Mouse (Mus musculus) lung, embryonic 16.5 days (tissue): ENCODE measurements at regions not wholly inside any gene's neighbourhood (a gene's known extent, or its start where the extent isn't known, plus 50 kb on each side); places are given as distances from the start of the nearest gene placed in this dataset.
A peak's percentile ranks its signal among the peaks of the same experiment; 100 is the strongest.

Experiments used
- ATAC-seq: fragments of 200-750 bp; cut with Nextera tagmentation; 2 replicates; pipeline ENCODE4 v1.8.0; 2017; ENCODE audit warnings: low read depth, mild to moderate bottlenecking, moderate library complexity
- H3K27ac ChIP-seq: fragments of 300-500 bp; sonication (generic); 2 replicates; pipeline ENCODE4 v1.5.1; 2014; ENCODE audit warnings: mild to moderate bottlenecking, control low read depth, low read length
- H3K27me3 ChIP-seq: fragments of 300-500 bp; sonication (generic); 2 replicates; pipeline ENCODE4 v1.6.1; 2014; ENCODE audit warnings: low read depth, low read length, mixed read lengths; ENCODE audit not compliant: control insufficient read depth, insufficient read depth
- H3K36me3 ChIP-seq: fragments of 300-500 bp; sonication (generic); 2 replicates; pipeline ENCODE4 v1.6.1; 2014; ENCODE audit warnings: low read length; ENCODE audit not compliant: control insufficient read depth, insufficient read depth
- H3K4me1 ChIP-seq: fragments of 300-500 bp; sonication (generic); replicated peaks from 2 replicates; pipeline ENCODE4 v1.6.1; 2014; ENCODE audit warnings: low read length, mixed read lengths; ENCODE audit not compliant: control insufficient read depth, insufficient read depth
- H3K4me2 ChIP-seq: fragments of 300-500 bp; sonication (generic); 2 replicates; pipeline ENCODE4 v1.6.1; 2014; ENCODE audit warnings: low read depth, low read length, control low read depth
- H3K4me3 ChIP-seq: fragments of 300-500 bp; sonication (generic); 2 replicates; pipeline ENCODE4 v1.5.1; 2014; ENCODE audit warnings: mild to moderate bottlenecking, low read length, control low read depth
- H3K9ac ChIP-seq: fragments of 300-500 bp; sonication (generic); 2 replicates; pipeline ENCODE4 v1.6.1; 2014; ENCODE audit warnings: low read length, control low read depth
- H3K9me3 ChIP-seq: fragments of 300-500 bp; sonication (generic); 2 replicates; pipeline ENCODE4 v1.6.1; 2016; ENCODE audit warnings: low read length; ENCODE audit not compliant: control insufficient read depth
- whole genome bisulfite sequencing: fragments of 180-500 bp; shearing (Covaris S2); extraction: QIAGEN DNeasy Blood & Tissue Kit; methylation state at CpG from one replicate; pipeline ENCODE4 v1.1.7; 2014; 5-methylcytosine and 5-hydroxymethylcytosine counted together

DNA sequence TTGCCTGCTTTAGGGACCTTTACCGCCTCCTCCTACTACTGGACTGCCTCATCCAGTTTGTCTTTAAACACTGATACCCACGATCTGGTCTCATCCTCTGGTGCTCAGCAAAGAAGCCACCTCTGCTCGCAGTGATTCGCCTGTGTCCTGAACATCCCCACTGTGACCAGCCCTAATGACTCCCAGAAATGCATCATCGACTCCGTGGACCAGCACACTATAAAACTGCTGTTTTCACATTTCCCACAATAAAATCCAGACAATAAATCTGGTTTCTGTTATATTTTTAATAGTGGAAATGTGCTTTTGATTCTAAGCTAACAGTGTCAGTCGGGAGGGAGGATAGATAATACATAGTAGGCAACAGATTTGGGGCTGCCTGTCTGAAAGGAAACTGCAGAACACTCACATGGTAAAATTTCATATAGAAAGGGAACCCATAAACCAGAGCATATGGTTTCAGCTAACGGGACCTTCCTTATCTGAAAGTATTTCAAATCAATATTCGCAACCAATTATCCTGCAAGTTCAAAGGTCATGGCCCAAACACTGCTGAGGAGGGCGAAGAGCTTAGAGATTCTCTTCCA, 233.7 kb upstream of the Cxadr start:
- 76% methylated on average over 10 of the region's 10 CpGs for WGBS
- no peaks in the 10 kb centered on the region for H3K36me3 ChIP-seq
- no peak for ATAC-seq
- no peaks in the 10 kb centered on the region for H3K27me3 ChIP-seq
- no peak overlapping the region for H3K9ac ChIP-seq
- H3K4me1 ChIP-seq: no peaks in the 10 kb centered on the region
- no peak overlapping the region for H3K4me3 ChIP-seq
- no peak overlapping the region for H3K27ac ChIP-seq
- no peak overlapping the region for H3K4me2 ChIP-seq
- no peaks in the 10 kb centered on the region for H3K9me3 ChIP-seq

DNA sequence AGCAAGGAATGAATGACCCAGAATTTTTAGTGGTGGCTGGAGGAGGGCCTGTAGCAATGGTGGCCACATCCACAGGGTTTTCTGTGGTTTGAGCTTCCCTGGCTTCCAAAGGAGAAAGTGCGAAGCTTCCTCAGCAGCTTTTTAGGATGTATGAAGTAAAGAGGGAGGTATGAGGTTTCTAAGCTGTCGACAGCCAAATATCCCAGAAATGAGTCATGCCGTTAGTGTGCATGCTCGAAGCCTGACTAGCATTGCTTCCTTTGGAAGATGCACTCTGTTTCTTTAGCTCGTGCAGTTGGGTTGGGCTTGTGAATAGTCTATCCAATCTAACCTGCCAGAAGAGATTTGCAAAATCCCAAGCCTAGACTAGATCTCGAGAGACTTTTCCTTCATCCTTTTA, 240.8 kb upstream of the Cxadr start:
- Histone ChIP-seq H3K27ac (no peak overlapping the region), H3K27me3 (no peaks in the 10 kb centered on the region), H3K4me2 (no peak overlapping the region), H3K9ac (no peak overlapping the region), H3K9me3 (no peaks in the 10 kb centered on the region), H3K36me3 (no peaks in the 10 kb centered on the region), H3K4me1 (no peaks in the 10 kb centered on the region), H3K4me3 (no peak overlapping the region)
- no peak for ATAC-seq
- WGBS: 86% methylated on average over 6 of the region's 6 CpGs

DNA sequence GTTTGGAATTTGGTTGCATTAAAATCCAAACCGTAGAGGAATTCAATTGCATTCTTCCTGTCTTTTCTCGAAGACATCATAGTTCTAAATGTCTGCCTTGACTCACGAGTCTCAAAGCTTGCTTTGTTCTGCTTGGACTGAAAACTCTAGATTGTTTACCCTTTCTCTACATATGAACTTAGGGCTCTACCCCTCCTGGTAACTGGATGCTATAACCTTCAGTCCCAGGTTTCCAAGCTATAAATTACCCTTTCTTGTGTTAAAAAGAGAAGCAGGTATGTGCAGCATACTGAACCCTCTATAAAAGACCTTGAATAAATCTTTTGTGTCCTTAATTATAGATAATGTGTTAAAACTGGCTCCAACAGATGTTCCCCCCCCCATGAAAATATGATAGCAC, 243.7 kb upstream of the Cxadr start:
- no peak overlapping the region for H3K9ac ChIP-seq
- no peak overlapping the region for H3K4me3 ChIP-seq
- no peak overlapping the region for H3K27ac ChIP-seq
- 63% methylated on average over 3 of the region's 3 CpGs for WGBS
- H3K4me2 ChIP-seq: no peak overlapping the region
- H3K4me1 ChIP-seq: no peaks in the 10 kb centered on the region
- H3K27me3 ChIP-seq: no peaks in the 10 kb centered on the region
- no peaks in the 10 kb centered on the region for H3K36me3 ChIP-seq
- H3K9me3 ChIP-seq: no peaks in the 10 kb centered on the region
- no peak for ATAC-seq

DNA sequence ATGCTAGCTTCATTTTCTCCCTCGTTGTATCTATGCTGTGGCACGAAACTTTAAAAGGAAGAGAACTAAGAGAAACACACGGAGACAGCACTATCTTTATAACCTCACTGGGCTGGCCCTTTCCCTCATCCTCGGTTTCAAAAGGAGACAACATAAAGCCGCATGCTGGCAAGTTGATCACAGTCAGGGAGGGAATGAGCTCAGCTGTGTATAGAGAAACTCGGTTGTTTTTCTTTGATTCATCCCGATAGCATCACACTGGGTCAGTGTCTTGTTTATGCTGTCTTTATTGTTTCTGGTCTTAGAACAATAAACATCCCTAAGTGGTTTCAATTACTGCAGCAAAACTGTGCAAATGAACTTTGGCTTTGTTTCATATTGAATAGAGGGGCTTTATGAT, 249.2 kb upstream of the Cxadr start:
- Histone ChIP-seq H3K4me1 (0 out of 2 replicates have a peak, but pooled peaks cover 4% of the 10 kb centered on the region), H3K27me3 (no peaks in the 10 kb centered on the region), H3K9me3 (no peaks in the 10 kb centered on the region), H3K4me3 (no peak overlapping the region), H3K9ac (no peak overlapping the region), H3K27ac (no peak overlapping the region), H3K36me3 (no peaks in the 10 kb centered on the region), H3K4me2 (0 out of 2 replicates have a peak overlapping the region, but pooled peaks have one; percentile 1)
- ATAC-seq: no peak
- WGBS: 27% methylated on average over 7 of the region's 7 CpGs

DNA sequence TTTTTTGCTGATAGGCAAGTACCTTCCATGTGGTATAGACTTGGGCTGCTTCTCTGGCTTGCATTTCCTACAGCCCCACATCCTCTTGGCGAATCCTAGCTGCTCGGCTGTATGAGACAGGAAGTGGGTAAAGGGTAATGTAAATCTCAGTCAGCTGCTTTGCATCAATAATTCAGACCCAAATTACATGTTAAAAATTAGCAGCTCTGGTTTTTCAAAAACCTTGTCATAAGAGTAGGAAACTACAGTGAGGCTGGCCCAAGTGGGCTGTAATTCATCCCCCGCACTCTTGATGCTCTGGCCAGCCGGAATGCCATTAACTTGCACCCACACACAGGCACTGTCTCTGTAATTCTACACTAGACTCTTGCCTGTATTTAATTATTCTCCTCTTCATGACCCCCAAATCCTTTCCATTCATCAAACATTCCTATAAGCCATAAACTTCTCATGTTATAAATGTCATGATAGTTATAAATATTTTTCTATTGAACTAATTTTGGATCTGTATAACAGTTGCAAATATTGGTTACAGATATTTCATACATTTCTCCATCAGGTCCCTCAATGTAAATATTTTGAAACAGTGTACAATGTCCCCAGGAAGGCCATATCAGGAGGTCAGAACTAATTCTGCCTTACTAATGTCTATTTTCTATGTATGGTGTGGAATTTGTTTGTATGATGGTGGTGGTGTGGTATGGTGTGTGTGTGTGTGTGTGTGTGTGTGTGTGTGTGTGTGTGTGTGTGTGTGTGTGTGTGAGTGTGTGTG, 261.0 kb upstream of the Cxadr start:
- Histone ChIP-seq H3K27me3 (no peaks in the 10 kb centered on the region), H3K9ac (no peak overlapping the region), H3K4me3 (no peak overlapping the region), H3K36me3 (no peaks in the 10 kb centered on the region), H3K27ac (0 out of 2 replicates have a peak overlapping the region, but pooled peaks have one; percentile 6), H3K4me1 (0 out of 2 replicates have a peak, but pooled peaks cover 2% of the 10 kb centered on the region), H3K9me3 (no peaks in the 10 kb centered on the region), H3K4me2 (no peak overlapping the region)
- 53% methylated on average over 4 of the region's 4 CpGs for WGBS
- ATAC-seq: peak; percentile 78

DNA sequence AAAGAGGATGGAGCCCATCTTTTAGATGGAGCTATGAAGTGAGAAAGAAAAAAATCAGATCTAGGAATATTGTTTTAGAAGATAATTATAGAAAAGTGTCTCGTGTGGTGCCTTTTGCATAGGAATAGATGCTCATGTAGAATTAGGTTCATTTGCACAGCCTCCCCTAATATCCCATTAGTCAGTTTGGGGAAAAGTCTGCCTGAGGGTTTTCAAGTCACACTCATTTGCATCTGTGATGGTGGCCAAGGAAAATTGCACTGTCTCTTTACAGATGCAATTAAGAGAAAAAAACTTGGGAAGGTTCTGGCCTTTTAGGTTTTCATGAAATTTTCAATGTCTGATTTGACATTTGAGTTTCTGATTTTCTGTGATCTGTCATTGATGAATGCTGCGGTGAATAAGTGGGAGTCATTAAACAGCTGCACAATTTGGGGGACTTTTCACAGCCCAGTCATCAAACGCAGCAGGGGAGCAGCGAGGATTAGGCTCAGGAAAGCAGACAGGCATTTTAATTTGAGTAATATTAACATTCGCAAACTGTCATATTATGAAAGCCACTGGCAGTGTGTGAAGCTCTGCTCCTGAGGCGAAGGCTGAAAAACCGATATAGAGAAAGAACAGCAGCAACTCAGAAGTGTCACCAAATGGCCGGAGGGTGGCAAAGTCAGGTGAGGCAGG, 281.5 kb upstream of the Cxadr start:
- Histone ChIP-seq H3K9ac (no peak overlapping the region), H3K9me3 (no peaks in the 10 kb centered on the region), H3K27ac (no peak overlapping the region), H3K4me3 (no peak overlapping the region), H3K27me3 (no peaks in the 10 kb centered on the region), H3K4me1 (no peaks in the 10 kb centered on the region), H3K36me3 (no peaks in the 10 kb centered on the region), H3K4me2 (no peak overlapping the region)
- ATAC-seq: no peak
- 61% methylated on average over 8 of the region's 8 CpGs for WGBS

DNA sequence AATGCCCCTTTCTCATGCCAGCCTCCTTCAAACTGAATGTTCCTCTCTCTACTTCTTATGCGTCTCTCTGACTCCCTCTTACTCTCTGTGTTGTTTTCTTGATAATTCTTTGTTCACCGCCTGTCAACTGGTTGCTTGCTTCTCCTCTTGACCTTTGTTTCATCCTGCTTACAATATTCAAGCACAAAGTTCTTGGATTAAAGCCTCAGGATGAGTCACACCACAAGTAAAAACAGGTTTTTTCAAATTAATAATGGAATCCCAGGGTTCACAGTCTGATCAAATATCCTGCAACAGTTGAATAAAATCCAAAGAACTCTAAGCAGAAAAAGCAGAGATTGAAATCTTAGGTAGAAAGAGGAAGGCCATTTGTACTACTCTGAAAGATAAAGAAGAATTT, 285.9 kb upstream of the Cxadr start:
- Histone ChIP-seq H3K4me1 (no peaks in the 10 kb centered on the region), H3K27me3 (no peaks in the 10 kb centered on the region), H3K36me3 (no peaks in the 10 kb centered on the region), H3K4me2 (no peak overlapping the region), H3K9ac (no peak overlapping the region), H3K27ac (no peak overlapping the region), H3K4me3 (no peak overlapping the region), H3K9me3 (no peaks in the 10 kb centered on the region)
- no peak for ATAC-seq
- WGBS: 64% methylated on average over 2 of the region's 2 CpGs

DNA sequence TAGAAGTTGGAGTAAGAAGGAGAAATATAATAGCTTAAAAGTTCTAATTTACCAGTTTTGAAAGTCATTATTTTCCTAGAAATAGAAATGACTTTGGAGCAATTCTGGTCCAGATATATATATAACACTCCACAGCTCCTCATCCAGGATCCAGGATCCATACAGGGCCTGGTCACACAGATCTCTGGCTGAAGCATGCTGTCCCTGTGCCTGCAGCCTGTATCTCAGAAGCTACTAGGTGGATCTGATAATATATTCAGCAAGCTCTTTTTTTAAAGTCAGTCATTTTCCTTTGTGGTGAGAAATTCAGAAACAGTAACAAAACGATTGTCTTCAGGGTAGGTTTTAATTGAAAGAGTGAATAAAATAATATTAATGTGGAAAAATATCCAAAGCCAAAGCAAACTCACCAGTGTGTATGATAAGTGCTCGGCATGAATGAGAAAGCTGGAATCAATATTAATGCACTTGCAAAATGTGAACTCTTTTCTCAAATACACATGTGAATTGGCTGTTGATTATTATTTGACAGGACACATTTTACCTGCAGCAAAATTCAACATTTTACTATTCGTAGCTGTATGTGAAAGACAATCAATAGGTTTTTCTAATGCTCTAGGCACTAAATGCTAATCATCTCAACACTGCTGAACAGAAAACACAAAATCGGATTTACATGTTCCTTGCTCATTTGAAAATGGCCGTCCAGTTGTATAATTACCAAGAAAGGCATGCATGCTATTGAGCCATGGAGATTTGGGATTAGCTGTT, 288.1 kb upstream of the Cxadr start:
- Histone ChIP-seq H3K27ac (no peak overlapping the region), H3K9me3 (no peaks in the 10 kb centered on the region), H3K36me3 (no peaks in the 10 kb centered on the region), H3K27me3 (no peaks in the 10 kb centered on the region), H3K4me3 (no peak overlapping the region), H3K9ac (no peak overlapping the region), H3K4me1 (no peaks in the 10 kb centered on the region), H3K4me2 (no peak overlapping the region)
- ATAC-seq: no peak
- 86% methylated on average over 5 of the region's 5 CpGs for WGBS

DNA sequence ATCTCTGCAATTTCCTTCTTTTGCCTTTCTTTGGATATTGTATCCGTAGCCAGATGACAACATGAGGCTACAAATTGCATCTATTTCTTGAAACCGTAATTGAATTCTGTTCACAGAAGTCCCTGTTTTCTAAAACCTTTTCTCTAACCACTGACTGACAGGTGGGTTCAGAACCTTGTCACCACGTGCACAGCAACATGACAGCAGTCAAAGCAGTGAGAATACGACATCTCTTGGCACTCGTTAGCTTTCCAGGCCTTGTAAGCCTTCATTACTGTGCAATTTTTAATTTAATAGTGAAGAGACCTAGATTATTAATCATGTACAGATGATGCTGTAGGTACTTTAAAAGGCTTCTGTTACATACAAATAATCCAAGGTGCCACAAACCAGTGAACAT, 297.3 kb upstream of the Cxadr start:
- Histone ChIP-seq H3K9me3 (no peaks in the 10 kb centered on the region), H3K36me3 (no peaks in the 10 kb centered on the region), H3K27me3 (no peaks in the 10 kb centered on the region), H3K4me1 (no peaks in the 10 kb centered on the region), H3K9ac (no peak overlapping the region), H3K27ac (no peak overlapping the region), H3K4me3 (no peak overlapping the region), H3K4me2 (no peak overlapping the region)
- WGBS: 71% methylated on average over 5 of the region's 5 CpGs
- ATAC-seq: no peak
